Mouse (Mus musculus): Measurements from ENCODE around the gene Fndc3c1. TPM values are rescaled to one million over a fixed set of nuclear protein-coding genes. Genes with fewer than 3 reads are reported as not detected.

The Fndc3c1 gene
- not detected in 2 replicates for polyA plus RNA-seq (2012; rRNA removed)

DNA sequence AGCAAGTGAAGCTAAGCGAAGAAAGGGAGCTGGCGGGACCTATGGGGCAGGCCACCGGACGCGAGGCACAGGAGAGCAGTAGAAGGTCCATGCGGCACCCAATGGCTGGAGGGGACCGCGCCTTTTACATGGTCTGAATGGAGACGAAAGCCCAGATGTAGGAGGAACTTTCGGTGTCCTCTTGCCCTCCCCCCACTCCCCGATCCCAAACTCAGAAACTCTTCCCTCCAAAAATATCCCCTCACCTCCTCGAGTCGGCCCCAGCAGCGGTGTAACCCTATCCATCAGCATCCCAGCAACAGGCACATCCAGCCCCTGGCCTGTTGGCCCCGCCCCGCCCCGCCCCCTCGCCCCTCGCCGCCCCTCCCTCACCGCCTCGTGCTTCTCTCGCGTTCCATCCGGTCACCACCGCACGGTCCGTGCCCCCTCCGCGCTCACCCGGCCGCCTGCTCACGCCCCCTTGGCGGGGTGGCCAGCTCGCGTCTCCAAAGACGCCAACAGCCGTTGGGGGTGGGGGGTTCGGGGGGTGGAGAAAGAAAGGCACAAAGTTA, at the start of gene Fndc3c1:
TSS of gene Fndc3c1 (minus strand) at position 301 of the 551 bp plus-strand sequence.

Other genes with a start within 250 kb of the Fndc3c1 start
- gene Fnd3c2, start 230.0 kb downstream of the Fndc3c1 start, polyA plus RNA-seq (2012; rRNA removed) = not detected in 2 replicates
- not detected in 2 replicates for gene Gm5127, start 97.8 kb upstream of the Fndc3c1 start, polyA plus RNA-seq (2012; rRNA removed)
- 0.88 and 1.1 TPM in 2 replicates for gene Cysltr1, start 118.3 kb upstream of the Fndc3c1 start, polyA plus RNA-seq (2012; rRNA removed)